Comparison of ENCODE assay signal across 8 mouse cellular contexts in the genomic region with DNA sequence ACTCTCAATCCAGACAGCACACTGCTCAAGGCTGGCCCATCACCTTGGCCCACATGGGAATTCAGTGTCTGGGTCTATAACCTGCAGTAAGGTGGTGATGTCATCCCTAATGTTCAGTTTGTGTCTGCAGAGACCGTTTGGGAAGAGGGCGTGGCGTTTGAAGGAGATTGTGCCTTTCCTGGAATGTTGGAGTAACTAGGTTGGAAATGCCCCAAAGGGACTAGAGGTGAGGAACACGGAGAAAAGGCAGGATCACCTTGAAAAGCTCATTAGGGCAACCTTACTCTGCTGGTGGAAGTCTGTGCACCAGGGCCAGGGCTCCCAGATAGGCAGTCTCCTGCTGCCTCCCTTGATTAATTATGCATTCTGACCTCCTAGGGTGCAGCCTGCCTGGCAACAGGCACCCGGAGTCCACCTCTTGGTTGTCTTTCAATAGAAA.
DNase-seq lines count a peak whose midpoint lies in the region; ATAC-seq and TF ChIP-seq lines count a peak whose summit lies in the region.

No protein-coding gene starts in this region.

- H3K4me2 ChIP-seq in lung, postnatal 0 days (replicated peaks; ENCODE audit: low read depth, low read length) = no peak overlapping the region
- H3K4me2 ChIP-seq in forebrain, embryonic 11.5 days (ENCODE audit: low read depth, low read length, severe bottlenecking) = no peak overlapping the region; the same call in 1 of the 2 replicates
- H3K4me2 ChIP-seq in hindbrain, embryonic 16.5 days (ENCODE audit: low read length) = peak overlapping the region; percentile 57
- H3K4me2 ChIP-seq in midbrain, embryonic 14.5 days (ENCODE audit: low read length) = peak overlapping the region; percentile 32
- no peak overlapping the region for H3K4me2 ChIP-seq in liver, embryonic 11.5 days

- DNase-seq in lung, postnatal 0 days (ENCODE audit: low spot score) = peak; percentile 11
- no peak for DNase-seq in lung, postnatal 25 days (ENCODE audit: low spot score)
- peak; percentile 56 for DNase-seq in forebrain, embryonic 11.5 days (ENCODE audit: low spot score)
- DNase-seq in midbrain, embryonic 14.5 days = peak; percentile 45
- DNase-seq in urinary bladder, postnatal 36 days (ENCODE audit: low spot score in 2 of 2) = no peak
- no peak for DNase-seq in liver, embryonic 11.5 days (ENCODE audit: low spot score)
- no peak for DNase-seq in yolk sac, embryonic 10.5 days (ENCODE audit: low spot score)

- H3K27ac ChIP-seq in lung, postnatal 0 days (ENCODE audit: low read length) = no peak overlapping the region
- H3K27ac ChIP-seq in forebrain, embryonic 11.5 days (ENCODE audit: low read depth, low read length) = peak overlapping the region; percentile 19; the same call in 1 of the 2 replicates
- peak overlapping the region; percentile 57 for H3K27ac ChIP-seq in hindbrain, embryonic 16.5 days (ENCODE audit: low read depth, low read length)
- 0 out of 2 replicates have a peak overlapping the region, but pooled peaks have one; percentile 23 for H3K27ac ChIP-seq in midbrain, embryonic 14.5 days (replicated peaks; ENCODE audit: low read depth, low read length)
- no peak overlapping the region for H3K27ac ChIP-seq in liver, embryonic 11.5 days (ENCODE audit: low read depth, low read length)

- 0 out of 2 replicates have a peak, but pooled peaks have one; percentile 28 for ATAC-seq in lung, postnatal 0 days
- ATAC-seq in forebrain, embryonic 11.5 days (replicated peaks; ENCODE audit: low FRiP score) = peak; percentile 84
- ATAC-seq in hindbrain, embryonic 16.5 days = peak; percentile 83
- peak; percentile 57 for ATAC-seq in midbrain, embryonic 14.5 days (ENCODE audit: low FRiP score, low TSS enrichment)
- ATAC-seq in liver, embryonic 11.5 days (replicated peaks; ENCODE audit: low FRiP score) = no peak

- no peak for TF ChIP-seq CTCF in lung, postnatal 0 days (IDR thresholded peaks at IDR 0.05)

- no peak overlapping the region for H3K4me3 ChIP-seq in lung, postnatal 0 days (ENCODE audit: low read depth, low read length)
- H3K4me3 ChIP-seq in forebrain, embryonic 11.5 days (ENCODE audit: low read depth, low read length) = no peak overlapping the region
- H3K4me3 ChIP-seq in hindbrain, embryonic 16.5 days (ENCODE audit: low read length) = peak overlapping the region; percentile 27
- H3K4me3 ChIP-seq in midbrain, embryonic 14.5 days (replicated peaks; ENCODE audit: low read depth, low read length) = no peak overlapping the region
- H3K4me3 ChIP-seq in liver, embryonic 11.5 days (ENCODE audit: low read depth, low read length) = no peak overlapping the region

- H3K4me1 ChIP-seq in lung, postnatal 0 days (ENCODE audit: insufficient read depth, low read depth, low read length) = 0 out of 2 replicates have a peak, but pooled peaks cover 4% of the 10 kb centered on the region
- H3K4me1 ChIP-seq in forebrain, embryonic 11.5 days (replicated peaks; ENCODE audit: control insufficient read depth, insufficient read depth, low read length) = peaks cover 3% of the 10 kb centered on the region
- peaks cover 20% of the 10 kb centered on the region for H3K4me1 ChIP-seq in hindbrain, embryonic 16.5 days (ENCODE audit: control insufficient read depth, insufficient read depth, low read depth, low read length)
- H3K4me1 ChIP-seq in midbrain, embryonic 14.5 days (ENCODE audit: control insufficient read depth, insufficient read depth, low read length) = peaks cover 15% of the 10 kb centered on the region
- no peaks in the 10 kb centered on the region for H3K4me1 ChIP-seq in liver, embryonic 11.5 days (replicated peaks; ENCODE audit: control insufficient read depth, insufficient read depth, low read length)

- no peak overlapping the region for H3K9ac ChIP-seq in lung, postnatal 0 days (replicated peaks; ENCODE audit: low read depth)
- H3K9ac ChIP-seq in forebrain, embryonic 11.5 days (ENCODE audit: low read length) = no peak overlapping the region
- peak overlapping the region; percentile 54 for H3K9ac ChIP-seq in hindbrain, embryonic 16.5 days (ENCODE audit: low read depth, low read length)
- no peak overlapping the region for H3K9ac ChIP-seq in midbrain, embryonic 14.5 days (replicated peaks; ENCODE audit: low read length)
- H3K9ac ChIP-seq in liver, embryonic 11.5 days (ENCODE audit: low read depth, low read length) = no peak overlapping the region

- no peak for TF ChIP-seq EP300 in lung, postnatal 0 days (IDR thresholded peaks at IDR 0.05)

- no peaks in the 10 kb centered on the region for H3K36me3 ChIP-seq in lung, postnatal 0 days (ENCODE audit: insufficient read depth, low read length)
- no peaks in the 10 kb centered on the region for H3K36me3 ChIP-seq in forebrain, embryonic 11.5 days (ENCODE audit: control insufficient read depth, insufficient read depth, low read length)
- no peaks in the 10 kb centered on the region for H3K36me3 ChIP-seq in hindbrain, embryonic 16.5 days (ENCODE audit: control insufficient read depth, insufficient read depth, low read length)
- H3K36me3 ChIP-seq in midbrain, embryonic 14.5 days (ENCODE audit: control insufficient read depth, insufficient read depth, low read length) = no peaks in the 10 kb centered on the region
- no peaks in the 10 kb centered on the region for H3K36me3 ChIP-seq in liver, embryonic 11.5 days (ENCODE audit: control insufficient read depth, insufficient read depth, low read length)

- no peaks in the 10 kb centered on the region for H3K27me3 ChIP-seq in lung, postnatal 0 days (replicated peaks; ENCODE audit: insufficient read depth, low read length)
- H3K27me3 ChIP-seq in forebrain, embryonic 11.5 days (ENCODE audit: control insufficient read depth, insufficient read depth, low read length) = no peaks in the 10 kb centered on the region
- no peaks in the 10 kb centered on the region for H3K27me3 ChIP-seq in hindbrain, embryonic 16.5 days (replicated peaks; ENCODE audit: control insufficient read depth, insufficient read depth, low read length)
- H3K27me3 ChIP-seq in midbrain, embryonic 14.5 days (ENCODE audit: control insufficient read depth, insufficient read depth, low read length) = no peaks in the 10 kb centered on the region
- no peaks in the 10 kb centered on the region for H3K27me3 ChIP-seq in liver, embryonic 11.5 days (replicated peaks; ENCODE audit: control insufficient read depth, insufficient read depth, low read length)

- no peaks in the 10 kb centered on the region for H3K9me3 ChIP-seq in lung, postnatal 0 days (ENCODE audit: low read length)
- H3K9me3 ChIP-seq in forebrain, embryonic 11.5 days (ENCODE audit: control insufficient read depth, low read length) = no peaks in the 10 kb centered on the region
- H3K9me3 ChIP-seq in hindbrain, embryonic 16.5 days (ENCODE audit: control insufficient read depth, low read length) = no peaks in the 10 kb centered on the region
- H3K9me3 ChIP-seq in midbrain, embryonic 14.5 days (ENCODE audit: control insufficient read depth, low read length) = no peaks in the 10 kb centered on the region
- H3K9me3 ChIP-seq in liver, embryonic 11.5 days (ENCODE audit: control insufficient read depth, low read length) = no peaks in the 10 kb centered on the region

- 32% methylated on average over 5 of the region's 5 CpGs for WGBS in lung, postnatal 0 days
- WGBS in forebrain, embryonic 11.5 days = 16% methylated on average over 5 of the region's 5 CpGs
- 11% methylated on average over 5 of the region's 5 CpGs for WGBS in hindbrain, embryonic 16.5 days
- WGBS in midbrain, embryonic 14.5 days = 22% methylated on average over 5 of the region's 5 CpGs
- WGBS in liver, embryonic 11.5 days = 34% methylated on average over 5 of the region's 5 CpGs

Comparison
In these comparisons a context has a peak if more than half of its experiments do, and no peak if none do; other contexts are left out.
1. DNase-seq: peak in lung, postnatal 0 days (single experiment), forebrain, embryonic 11.5 days (single experiment) and midbrain, embryonic 14.5 days (single experiment); none in lung, postnatal 25 days (single experiment), urinary bladder, postnatal 36 days (0 of 2), liver, embryonic 11.5 days (single experiment) and yolk sac, embryonic 10.5 days (single experiment).
2. H3K27ac ChIP-seq: peak in forebrain, embryonic 11.5 days (single experiment), hindbrain, embryonic 16.5 days (single experiment) and midbrain, embryonic 14.5 days (single experiment); none in lung, postnatal 0 days (single experiment) and liver, embryonic 11.5 days (single experiment).
3. H3K4me2 ChIP-seq: peak in hindbrain, embryonic 16.5 days (single experiment) and midbrain, embryonic 14.5 days (single experiment); none in lung, postnatal 0 days (single experiment), forebrain, embryonic 11.5 days (single experiment) and liver, embryonic 11.5 days (single experiment).